Mouse (Mus musculus): ENCODE measurements around the gene Sema6c.

The Sema6c gene

GRCm38 (mm10) chr3:95142617-95143011 is 17.6 kb upstream of the Sema6c start:
- peak; percentile 96 for DNase-seq (ENCODE audit: low read depth, low spot score)

- DNase-seq (ENCODE audit: low read depth, low spot score) = no peak
These were observed 12.3 kb upstream of the Sema6c start for GRCm38 (mm10) chr3:95147924-95148323.

GRCm38 (mm10) chr3:95153874-95154273 is 6.4 kb upstream of the Sema6c start:
- DNase-seq (ENCODE audit: low read depth, low spot score) = peak; percentile 86

GRCm38 (mm10) chr3:95159511-95159986 is 708 bp upstream of the Sema6c start:
- no peak for DNase-seq (ENCODE audit: low read depth, low spot score)

GRCm38 (mm10) chr3:95161041-95161551 is 839 bp downstream of the Sema6c start:
- DNase-seq (ENCODE audit: low read depth, low spot score) = peak; percentile 25

GRCm38 (mm10) chr3:95161618-95162344 is 1.5 kb downstream of the Sema6c start:
- no peak for DNase-seq (ENCODE audit: low read depth, low spot score)

GRCm38 (mm10) chr3:95162345-95162628 is 2.0 kb downstream of the Sema6c start:
- no peak for DNase-seq (ENCODE audit: low read depth, low spot score)

GRCm38 (mm10) chr3:95163419-95164255 is 3.4 kb downstream of the Sema6c start:
- DNase-seq (ENCODE audit: low read depth, low spot score) = no peak

- no peak for DNase-seq (ENCODE audit: low read depth, low spot score)
These were observed 3.9 kb downstream of the Sema6c start for GRCm38 (mm10) chr3:95164256-95164550.

GRCm38 (mm10) chr3:95164840-95165239 is 4.6 kb downstream of the Sema6c start:
- no peak for DNase-seq (ENCODE audit: low read depth, low spot score)

- DNase-seq (ENCODE audit: low read depth, low spot score) = no peak
These were observed 9.7 kb downstream of the Sema6c start for GRCm38 (mm10) chr3:95169996-95170395.

- DNase-seq (ENCODE audit: low read depth, low spot score) = no peak
These were observed 10.8 kb downstream of the Sema6c start for GRCm38 (mm10) chr3:95171105-95171504.

- peak; percentile 25 for DNase-seq (ENCODE audit: low read depth, low spot score)
These were observed 12.4 kb downstream of the Sema6c start for GRCm38 (mm10) chr3:95172526-95173255.

- peak; percentile 35 for DNase-seq (ENCODE audit: low read depth, low spot score)
These were observed 13.1 kb downstream of the Sema6c start for GRCm38 (mm10) chr3:95173256-95173949.

GRCm38 (mm10) chr3:95174011-95174592 is 13.8 kb downstream of the Sema6c start:
- peak; percentile 91 for DNase-seq (ENCODE audit: low read depth, low spot score)

- no peak for DNase-seq (ENCODE audit: low read depth, low spot score)
These were observed 16.2 kb downstream of the Sema6c start for GRCm38 (mm10) chr3:95176500-95176899.

- DNase-seq (ENCODE audit: low read depth, low spot score) = no peak
These were observed 17.3 kb downstream of the Sema6c start for GRCm38 (mm10) chr3:95177583-95177982.

GRCm38 (mm10) chr3:95178948-95179347 is 18.7 kb downstream of the Sema6c start:
- no peak for DNase-seq (ENCODE audit: low read depth, low spot score)

GRCm38 (mm10) chr3:95179890-95180289 is 19.6 kb downstream of the Sema6c start:
- no peak for DNase-seq (ENCODE audit: low read depth, low spot score)

- DNase-seq (ENCODE audit: low read depth, low spot score) = no peak
These were observed 21.6 kb downstream of the Sema6c start for GRCm38 (mm10) chr3:95181841-95182240.

All from CD4-positive, CD25-positive, alpha-beta regulatory T cell, adult 2 months (primary cell).